Mouse (Mus musculus): Measurements from ENCODE around the gene Prg3.

Prg3 gene

DNA sequence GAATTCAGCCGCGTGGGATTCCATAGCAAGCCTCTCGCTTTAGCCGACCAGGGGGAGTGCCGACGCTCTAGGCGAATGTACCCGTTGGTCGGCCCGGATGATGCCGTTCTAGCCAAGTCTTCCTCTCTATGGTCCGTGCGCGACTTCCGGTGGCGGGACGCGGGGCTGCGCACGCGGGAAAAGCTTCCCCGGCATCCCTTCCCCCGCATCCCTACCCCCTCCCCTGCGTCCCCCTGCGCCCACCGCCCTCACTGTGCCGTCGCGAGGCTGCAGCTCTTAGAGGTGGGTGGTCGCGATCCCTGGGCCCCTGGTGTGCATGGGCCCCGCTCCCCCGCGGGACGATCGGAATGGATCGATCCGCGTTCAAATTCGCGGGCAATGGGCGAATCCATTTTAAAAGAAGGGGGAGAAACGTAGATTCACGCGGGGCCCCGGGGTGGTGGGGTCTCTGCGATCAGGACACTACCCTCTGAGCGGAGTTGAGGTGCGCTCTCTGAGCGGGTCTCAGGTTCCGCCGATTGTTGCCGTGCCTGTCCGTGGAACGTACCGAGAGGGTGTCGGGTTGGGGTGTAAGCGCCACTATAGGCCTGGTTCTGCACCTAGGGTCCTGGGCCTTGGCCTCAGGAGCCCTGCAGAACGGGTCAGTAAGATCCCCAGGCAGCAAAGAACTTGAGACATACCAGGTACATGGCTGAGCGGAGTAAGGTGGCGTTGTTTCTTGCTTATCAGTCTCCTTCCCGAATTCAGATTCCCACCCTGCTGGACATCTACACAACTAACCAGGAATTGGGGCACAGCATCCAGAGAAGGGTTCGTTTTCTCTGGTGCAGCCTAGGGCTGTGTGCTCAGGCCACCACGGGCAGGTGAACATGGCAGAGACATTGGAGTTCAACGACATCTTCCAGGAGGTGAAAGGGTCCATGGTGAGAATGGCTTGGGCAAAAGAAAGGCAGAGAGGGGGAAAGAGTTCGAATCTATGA lies 49.3 kb downstream of the Prg3 start, which contains the start of the genes Ssrp1 and P2rx3:
Gene Ssrp1 (plus strand): TSS at position 188 of the 980 bp plus-strand sequence.
Gene P2rx3 (minus strand): TSS at position 416 of the 980 bp plus-strand sequence.
- peak; percentile 94 for DNase-seq (ENCODE audit: extremely low spot score, low spot score)

DNA sequence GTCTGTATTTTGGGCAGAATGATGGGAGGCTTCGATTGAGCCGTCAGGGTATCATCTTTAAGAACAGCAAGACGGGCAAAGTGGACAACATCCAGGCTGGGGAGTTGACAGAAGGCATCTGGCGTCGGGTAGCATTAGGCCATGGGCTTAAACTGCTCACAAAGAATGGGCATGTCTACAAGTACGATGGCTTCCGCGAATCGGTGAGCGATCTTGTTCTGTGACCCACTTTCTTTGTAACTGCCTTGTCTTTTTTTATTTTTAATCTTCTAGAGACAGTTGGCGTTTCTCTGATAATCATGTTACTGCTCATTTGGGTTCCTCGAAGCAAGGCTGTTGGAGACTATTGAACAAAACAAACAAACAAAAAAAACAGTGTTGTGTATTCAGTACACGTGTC lies 50.3 kb downstream of the Prg3 start:
- DNase-seq (ENCODE audit: extremely low spot score, low spot score): no peak
